Mouse (Mus musculus) stomach, embryonic 14.5 days (tissue): ENCODE measurements around the gene Aspg. TPM values are rescaled to one million over a fixed set of nuclear protein-coding genes. Genes with fewer than 3 reads are reported as not detected.

Source experiments
- ATAC-seq: fragments of 200-750 bp; cut with Nextera tagmentation; 2 replicates; pipeline ENCODE4 v1.8.0; 2017; ENCODE audit warnings: low read depth, moderate TSS enrichment; ENCODE audit not compliant: insufficient number of reproducible peaks, insufficient read depth, low FRiP score
- H3K27ac ChIP-seq: fragments of 300-500 bp; sonication (generic); 2 replicates; pipeline ENCODE4 v1.5.1; 2014; ENCODE audit warnings: mild to moderate bottlenecking, low read length, moderate library complexity, mixed read lengths
- H3K27me3 ChIP-seq: fragments of 300-500 bp; sonication (generic); 2 replicates; pipeline ENCODE4 v1.6.1; 2014; ENCODE audit warnings: low read length, control low read depth, mixed read lengths; ENCODE audit not compliant: control insufficient read depth, insufficient read depth
- H3K36me3 ChIP-seq: fragments of 300-500 bp; sonication (generic); 2 replicates; pipeline ENCODE4 v1.6.1; 2014; ENCODE audit warnings: mild to moderate bottlenecking, control low read depth, low read length, moderate library complexity, mixed read lengths; ENCODE audit not compliant: control insufficient read depth, insufficient read depth
- H3K4me1 ChIP-seq: fragments of 300-500 bp; sonication (generic); 2 replicates; pipeline ENCODE4 v1.6.1; 2014; ENCODE audit warnings: low read length, control low read depth, mixed read lengths; ENCODE audit not compliant: control insufficient read depth, insufficient read depth
- H3K4me2 ChIP-seq: fragments of 300-500 bp; sonication (generic); replicated peaks from 2 replicates; pipeline ENCODE4 v1.6.1; 2014; ENCODE audit warnings: low read depth, low read length, control low read depth
- H3K4me3 ChIP-seq: fragments of 300-500 bp; sonication (generic); 2 replicates; pipeline ENCODE4 v1.5.1; 2014; ENCODE audit warnings: low read depth, low read length, control low read depth
- H3K9ac ChIP-seq: fragments of 300-500 bp; sonication (generic); replicated peaks from 2 replicates; pipeline ENCODE4 v1.6.1; 2014; ENCODE audit warnings: low read depth, mild to moderate bottlenecking, control low read depth, low read length, moderate library complexity, mixed read lengths
- H3K9me3 ChIP-seq: fragments of 300-500 bp; sonication (generic); 2 replicates; pipeline ENCODE4 v1.6.1; 2016; ENCODE audit warnings: low read depth, low read length, control low read depth; ENCODE audit not compliant: control insufficient read depth
- WGBS: fragments of 180-500 bp; shearing (Covaris S2); extraction: QIAGEN DNeasy Blood & Tissue Kit; methylation state at CpG from one replicate; pipeline ENCODE4 v1.1.7; 2014; 5-methylcytosine and 5-hydroxymethylcytosine counted together
- polyA plus RNA-seq: library from polyadenylated mRNA; unstranded; fragments of >200 nt; fragmentation: Nextera tagmentation; extraction: Ambion mirVana; gene quantifications from 2 replicates; pipeline ENCODE4 v1.2.1, GENCODE M21; 2014

Gene Aspg
- polyA plus RNA-seq, 1 experiment from 2014 or later, result 1.7 TPM

- Histone ChIP-seq H3K4me3 (no peak overlapping the region), H3K9ac (no peak overlapping the region), H3K27me3 (no peaks in the 10 kb centered on the region), H3K9me3 (no peaks in the 10 kb centered on the region), H3K4me2 (no peak overlapping the region), H3K27ac (no peak overlapping the region), H3K4me1 (0 out of 2 replicates have a peak, but pooled peaks cover 2% of the 10 kb centered on the region), H3K36me3 (no peaks in the 10 kb centered on the region)
- ATAC-seq, result no peak
- 76% methylated on average over 3 of the region's 3 CpGs for WGBS
These were observed 14.7 kb downstream of the Aspg start for GRCm38 (mm10) chr12:112121188-112121587.

DNA sequence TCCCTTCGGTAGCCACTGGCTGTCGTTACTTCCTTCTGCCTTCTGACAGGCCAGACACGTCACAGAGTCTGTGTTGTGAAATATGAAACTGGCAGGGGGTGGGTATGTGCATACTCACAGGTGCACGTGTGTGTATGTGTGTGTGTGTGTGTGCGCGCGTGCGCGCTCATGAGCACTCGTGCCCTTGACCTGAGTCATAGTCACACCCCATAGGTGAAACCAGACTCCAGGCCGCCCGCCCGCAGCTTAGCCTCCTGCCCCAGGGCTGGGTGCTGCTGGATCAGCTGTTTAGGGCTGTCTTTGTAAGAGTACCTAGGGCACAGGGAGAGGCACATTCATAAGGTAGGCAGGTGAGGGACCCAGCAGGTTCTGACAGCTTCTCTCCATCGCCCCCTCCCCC, 19.4 kb downstream of the Aspg start:
- Histone ChIP-seq H3K36me3 (no peaks in the 10 kb centered on the region), H3K4me1 (peaks cover 4% of the 10 kb centered on the region; the same call in 1 of the 2 replicates), H3K4me3 (no peak overlapping the region), H3K27me3 (no peaks in the 10 kb centered on the region), H3K27ac (no peak overlapping the region; the same call in 1 of the 2 replicates), H3K4me2 (no peak overlapping the region), H3K9me3 (no peaks in the 10 kb centered on the region), H3K9ac (no peak overlapping the region)
- WGBS, result 54% methylated on average over 14 of the region's 14 CpGs
- ATAC-seq, result peak; percentile 77

DNA sequence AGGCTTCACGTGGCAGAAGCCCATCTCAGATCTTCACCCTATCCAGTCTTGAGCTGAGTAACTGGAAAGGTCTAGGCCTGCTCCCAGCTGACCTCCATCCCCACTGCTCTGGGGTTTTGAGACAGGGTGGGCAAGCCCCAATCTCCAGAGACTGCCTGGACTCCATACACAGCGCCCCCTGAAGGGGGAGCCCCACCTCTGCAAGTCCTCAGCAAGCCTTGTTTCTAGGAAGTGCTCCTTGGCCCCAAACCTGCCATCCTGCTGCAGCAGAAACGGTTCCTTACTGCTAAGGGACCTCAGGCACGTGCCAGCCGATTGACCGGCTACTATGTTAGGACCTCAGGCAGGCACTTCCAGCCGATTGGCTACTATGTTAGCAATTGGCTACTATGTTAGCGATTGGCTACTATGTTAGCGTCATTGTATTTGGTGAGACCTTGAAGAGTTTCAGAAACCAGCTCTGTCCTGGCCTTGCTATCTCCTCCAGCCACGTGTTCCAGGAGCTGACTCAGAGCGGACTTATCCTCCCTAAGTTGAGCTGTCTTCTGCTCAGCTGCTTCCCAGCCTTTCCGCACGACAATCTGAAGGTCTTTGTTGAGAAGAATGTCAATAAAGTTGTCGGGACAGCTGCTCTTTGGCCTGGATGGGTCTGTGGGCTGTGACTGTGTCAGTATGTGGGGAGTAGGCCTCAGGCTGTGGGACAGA, 20.6 kb downstream of the Aspg start:
- ATAC-seq, result no peak
- 53% methylated on average over 14 of the region's 14 CpGs for WGBS
- Histone ChIP-seq H3K27ac (no peak overlapping the region), H3K9ac (no peak overlapping the region), H3K9me3 (no peaks in the 10 kb centered on the region), H3K4me3 (no peak overlapping the region), H3K36me3 (no peaks in the 10 kb centered on the region), H3K4me2 (no peak overlapping the region), H3K4me1 (peaks cover 4% of the 10 kb centered on the region; the same call in 1 of the 2 replicates), H3K27me3 (no peaks in the 10 kb centered on the region)

DNA sequence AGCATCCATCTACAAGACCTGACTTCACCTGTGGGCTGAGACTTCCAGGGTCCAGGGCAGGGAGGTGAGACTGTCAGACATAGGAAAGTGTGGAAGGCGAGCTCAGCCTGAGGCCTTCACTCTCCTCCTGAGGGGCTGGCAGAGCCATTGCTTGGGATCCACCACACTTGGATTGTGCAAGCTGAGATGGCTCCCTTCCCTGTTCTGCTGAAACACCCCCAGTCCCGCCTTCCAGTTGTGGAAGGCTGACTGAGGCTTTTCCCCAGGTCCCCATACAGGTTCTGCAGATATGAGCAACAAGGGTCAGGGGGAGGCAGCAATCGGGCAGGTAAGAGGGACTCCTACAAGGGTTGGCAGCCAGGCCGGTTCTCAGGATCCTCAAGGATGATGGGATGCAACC, 22.0 kb downstream of the Aspg start:
- H3K4me1 ChIP-seq, result peaks cover 4% of the 10 kb centered on the region; the same call in 1 of the 2 replicates
- H3K4me2 ChIP-seq, result no peak overlapping the region
- WGBS, result 81% methylated on average over 4 of the region's 4 CpGs
- 0 out of 2 replicates have a peak, but pooled peaks cover 2% of the 10 kb centered on the region for H3K27me3 ChIP-seq
- H3K9ac ChIP-seq, result no peak overlapping the region
- H3K27ac ChIP-seq, result no peak overlapping the region
- H3K4me3 ChIP-seq, result no peak overlapping the region
- H3K36me3 ChIP-seq, result no peaks in the 10 kb centered on the region
- H3K9me3 ChIP-seq, result no peaks in the 10 kb centered on the region
- no peak for ATAC-seq

GRCm38 (mm10) chr12:112129300-112129856, 22.9 kb downstream of the Aspg start:
- ATAC-seq, result no peak
- 0 out of 2 replicates have a peak, but pooled peaks cover 2% of the 10 kb centered on the region for H3K27me3 ChIP-seq
- no peak overlapping the region for H3K4me2 ChIP-seq
- WGBS, result 62% methylated on average over 6 of the region's 6 CpGs
- no peak overlapping the region for H3K9ac ChIP-seq
- no peaks in the 10 kb centered on the region for H3K9me3 ChIP-seq
- peak overlapping the region; percentile 88 for H3K27ac ChIP-seq
- H3K4me3 ChIP-seq, result no peak overlapping the region
- H3K36me3 ChIP-seq, result no peaks in the 10 kb centered on the region
- H3K4me1 ChIP-seq, result peaks cover 4% of the 10 kb centered on the region; the same call in 1 of the 2 replicates

DNA sequence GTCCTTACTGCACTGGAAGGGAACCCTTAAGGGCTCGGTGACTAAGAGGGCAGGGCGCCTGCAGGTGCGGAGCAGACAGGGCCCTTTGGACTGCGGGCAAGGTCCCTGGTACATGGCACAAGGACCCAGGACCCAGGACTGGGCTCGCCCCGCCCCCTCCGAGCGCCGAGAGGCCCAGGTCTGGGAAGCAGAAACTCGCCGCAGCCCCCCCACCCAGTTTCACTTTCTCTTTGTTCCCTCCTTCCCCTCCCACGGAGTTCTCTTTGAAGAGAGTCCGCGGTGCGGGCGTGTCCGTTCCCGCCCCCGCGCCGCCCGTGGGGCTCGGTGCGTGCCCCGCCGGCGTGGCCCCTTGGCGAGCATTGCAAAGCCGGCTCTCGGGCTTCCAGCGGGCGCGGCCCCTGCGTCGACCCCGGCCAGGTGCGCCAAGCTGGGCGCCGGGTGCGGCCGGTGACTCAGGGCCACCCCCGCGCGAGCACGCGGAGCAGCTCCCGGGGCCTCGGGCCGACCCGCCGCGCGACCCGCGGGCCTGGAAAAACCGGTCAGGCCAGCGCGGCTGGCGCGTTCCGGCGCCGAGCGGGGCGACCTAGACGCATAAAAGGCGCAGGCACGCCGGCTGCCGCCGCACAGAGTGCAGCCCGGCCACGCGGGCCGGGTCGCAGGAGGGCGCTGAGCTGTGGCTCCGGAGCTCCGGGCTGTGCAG, 23.8 kb downstream of the Aspg start:
- peak overlapping the region; percentile 78 for H3K4me2 ChIP-seq
- H3K27ac ChIP-seq, result peak overlapping the region; percentile 88
- H3K4me3 ChIP-seq, result peak overlapping the region; percentile 44
- H3K27me3 ChIP-seq, result 0 out of 2 replicates have a peak, but pooled peaks cover 2% of the 10 kb centered on the region
- H3K9me3 ChIP-seq, result no peaks in the 10 kb centered on the region
- peaks cover 4% of the 10 kb centered on the region; the same call in 1 of the 2 replicates for H3K4me1 ChIP-seq
- H3K9ac ChIP-seq, result peak overlapping the region; percentile 43
- ATAC-seq, result peak; percentile 82
- WGBS, result under 1% methylated on average over 75 of the region's 79 CpGs
- no peaks in the 10 kb centered on the region for H3K36me3 ChIP-seq

DNA sequence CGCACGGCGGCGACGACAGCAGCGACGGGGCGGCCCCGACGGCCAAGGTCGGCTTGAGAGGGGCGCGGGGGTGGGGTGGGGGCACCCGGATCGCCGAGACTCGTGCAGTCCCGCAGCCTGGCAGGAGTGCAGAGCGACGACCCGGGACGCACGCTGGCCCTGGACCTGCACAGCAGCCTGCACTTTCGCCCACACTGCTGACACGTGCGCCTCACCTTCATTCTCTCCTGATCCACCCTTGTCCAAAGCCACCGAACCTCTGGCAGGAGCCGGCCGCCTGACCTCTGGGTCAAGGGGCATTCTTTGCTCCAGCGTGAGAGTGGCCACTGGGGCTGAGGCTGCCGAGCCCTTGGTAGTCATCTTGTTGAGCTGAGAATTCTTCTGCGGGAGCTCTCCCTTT, 24.5 kb downstream of the Aspg start:
- peak overlapping the region; percentile 78 for H3K4me2 ChIP-seq
- peaks cover 4% of the 10 kb centered on the region; the same call in 1 of the 2 replicates for H3K4me1 ChIP-seq
- no peaks in the 10 kb centered on the region for H3K9me3 ChIP-seq
- peak overlapping the region; percentile 43 for H3K9ac ChIP-seq
- H3K27me3 ChIP-seq, result 0 out of 2 replicates have a peak, but pooled peaks cover 2% of the 10 kb centered on the region
- peak overlapping the region; percentile 44 for H3K4me3 ChIP-seq
- WGBS, result 10% methylated on average over 26 of the region's 32 CpGs
- H3K27ac ChIP-seq, result 0 out of 2 replicates have a peak overlapping the region, but pooled peaks have one; percentile 44
- ATAC-seq, result no peak; the same call in 1 of the 2 replicates
- H3K36me3 ChIP-seq, result no peaks in the 10 kb centered on the region

DNA sequence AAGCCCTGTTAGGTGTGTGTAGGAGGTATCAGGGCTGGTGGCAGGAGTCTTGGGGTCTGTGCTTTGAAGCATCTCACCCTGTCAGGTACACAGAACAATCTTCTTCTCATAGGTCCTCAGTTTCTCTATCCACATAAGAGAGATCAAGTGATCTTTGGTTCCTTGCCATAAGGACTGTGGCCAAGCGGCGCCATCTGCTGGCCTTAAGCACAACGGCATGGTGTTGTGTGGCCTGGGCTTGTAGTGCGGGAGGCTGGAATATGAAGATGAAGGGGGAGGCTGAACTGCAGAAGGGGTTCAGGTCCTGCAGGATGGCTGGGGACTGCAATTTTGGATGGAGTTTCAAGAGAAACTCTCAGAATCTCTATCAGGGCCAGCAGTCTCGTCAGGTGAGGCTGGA, 33.8 kb downstream of the Aspg start:
- Histone ChIP-seq H3K36me3 (no peaks in the 10 kb centered on the region), H3K27me3 (peaks cover 35% of the 10 kb centered on the region), H3K9ac (no peak overlapping the region), H3K4me1 (0 out of 2 replicates have a peak, but pooled peaks cover 3% of the 10 kb centered on the region), H3K4me3 (no peak overlapping the region), H3K4me2 (no peak overlapping the region), H3K9me3 (no peaks in the 10 kb centered on the region), H3K27ac (no peak overlapping the region)
- ATAC-seq, result no peak
- 11% methylated on average over 5 of the region's 5 CpGs for WGBS
